Mouse (Mus musculus) adrenal gland, postnatal 10 days (tissue): Measurements from ENCODE around the gene Wnt3a. TPM values are rescaled to one million over a fixed set of nuclear protein-coding genes. Genes with fewer than 3 reads are reported as not detected.

Experiments used
- DNase-seq: peaks from one replicate; pipeline ENCODE4 v3.0.0; 2021; ENCODE audit warnings: mixed read lengths
- total RNA-seq, 2 experiments: library from RNA; stranded (reverse); gene quantifications; 2 replicates each; pipeline ENCODE4 v1.2.3; 2021

Gene Wnt3a
- total RNA-seq, 2 experiments from 2014 or later: not detected

DNA sequence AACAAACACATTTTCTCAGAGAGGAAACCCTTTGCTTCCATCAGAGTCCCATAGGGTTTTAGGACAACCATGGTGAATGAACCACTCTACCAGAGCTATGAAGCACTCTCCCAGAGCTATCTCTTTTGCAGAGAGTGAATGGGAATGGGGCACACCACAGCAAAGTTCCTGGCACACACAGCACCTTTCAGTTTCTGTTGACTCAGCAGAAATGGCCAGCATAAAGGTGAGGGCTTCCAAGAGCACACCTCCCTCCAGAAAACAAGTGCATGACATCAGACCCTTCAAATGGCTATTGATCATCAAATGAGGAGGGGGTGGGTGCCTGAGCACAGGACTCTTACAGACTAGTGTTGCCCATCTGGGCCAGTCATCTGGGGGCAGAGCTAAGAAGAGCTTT, 28.2 kb downstream of the Wnt3a start:
- no peak for DNase-seq

- no peak for DNase-seq
Observed at GRCm38 (mm10) chr11:59260706-59261493, 29.7 kb downstream of the Wnt3a start.

GRCm38 (mm10) chr11:59259647-59260046, 30.9 kb downstream of the Wnt3a start:
- no peak for DNase-seq

DNA sequence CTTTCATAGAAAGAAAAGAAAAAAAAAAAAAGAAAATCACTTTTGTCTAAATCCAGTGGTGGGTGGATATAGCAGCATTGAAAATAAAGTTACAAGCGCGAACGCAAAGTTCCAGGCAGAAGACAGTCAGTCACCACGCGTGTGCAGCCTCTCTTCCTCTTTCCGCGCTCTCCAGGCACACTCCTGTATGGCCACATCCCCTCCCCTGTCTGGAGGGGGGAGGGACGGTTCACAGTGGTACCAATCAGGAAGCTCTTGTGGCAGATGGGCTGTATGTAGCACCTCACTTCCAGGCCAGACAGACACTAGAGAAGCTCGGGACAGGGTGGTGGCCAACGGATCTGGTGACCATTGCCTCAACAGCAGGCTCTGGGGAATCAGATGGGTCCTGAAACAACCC, 42.5 kb downstream of the Wnt3a start:
- DNase-seq: no peak

DNA sequence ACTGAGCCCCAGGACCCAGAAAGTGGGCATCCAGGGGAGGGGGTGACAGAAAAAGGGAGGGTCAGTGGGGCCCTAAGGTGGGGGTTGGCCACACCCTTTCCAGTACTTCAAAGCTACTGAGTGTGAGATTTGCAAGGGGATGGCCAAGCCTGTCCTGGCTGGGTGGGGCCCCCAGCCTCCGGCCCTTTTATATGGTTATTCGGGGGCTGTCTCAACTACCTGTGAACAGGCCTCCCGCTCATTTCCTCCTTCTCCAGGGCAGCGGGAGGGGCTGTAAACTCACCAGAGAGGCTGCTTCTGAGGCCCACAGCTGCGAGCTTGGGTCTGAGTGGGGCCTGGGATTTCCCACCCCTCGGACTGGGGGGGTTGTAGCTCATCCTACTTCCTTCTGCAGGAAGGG, 46.7 kb downstream of the Wnt3a start:
- DNase-seq: no peak

DNA sequence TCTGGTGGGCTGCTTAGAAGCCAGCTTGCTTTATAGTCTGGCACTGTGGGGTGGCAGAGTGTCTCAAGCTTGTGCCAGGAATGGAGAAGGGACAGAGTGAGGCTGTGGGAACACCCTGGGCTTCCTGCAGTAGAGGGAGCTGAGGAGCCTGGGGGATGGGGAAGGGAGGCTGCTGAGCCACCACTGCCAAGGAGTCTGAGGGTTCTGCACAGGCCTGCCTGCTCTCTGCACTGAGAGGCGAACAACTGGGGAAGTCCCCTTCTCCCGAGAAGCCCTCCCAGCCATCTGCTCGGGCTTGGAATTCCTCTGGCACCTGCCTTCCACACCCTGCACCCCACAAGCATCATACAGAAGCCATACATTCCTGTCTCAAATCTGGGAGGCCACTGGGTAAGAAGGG, 48.7 kb downstream of the Wnt3a start:
- no peak for DNase-seq

DNA sequence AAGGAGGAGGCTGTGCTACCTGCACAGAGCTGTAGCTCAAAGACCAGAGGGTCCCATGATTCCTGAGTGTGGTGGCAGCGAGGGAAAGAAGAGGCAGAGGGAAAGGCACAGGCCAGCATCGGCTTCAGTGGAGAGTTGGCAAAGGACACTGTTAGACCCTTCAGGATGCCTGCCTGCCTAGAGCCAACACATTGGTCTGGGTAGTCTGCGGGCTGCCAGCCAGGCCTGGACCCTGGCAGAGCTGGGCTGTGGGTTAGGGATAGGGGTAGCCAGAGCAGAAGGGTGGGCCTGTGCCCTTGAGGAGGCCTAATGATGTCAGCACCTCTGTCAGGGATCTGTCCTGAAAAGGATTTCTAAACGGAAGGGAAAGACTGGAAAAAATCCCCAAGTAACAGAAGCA, 50.8 kb downstream of the Wnt3a start:
- DNase-seq: no peak

- no peak for DNase-seq
Observed at GRCm38 (mm10) chr11:59239428-59239785, 51.1 kb downstream of the Wnt3a start.

DNA sequence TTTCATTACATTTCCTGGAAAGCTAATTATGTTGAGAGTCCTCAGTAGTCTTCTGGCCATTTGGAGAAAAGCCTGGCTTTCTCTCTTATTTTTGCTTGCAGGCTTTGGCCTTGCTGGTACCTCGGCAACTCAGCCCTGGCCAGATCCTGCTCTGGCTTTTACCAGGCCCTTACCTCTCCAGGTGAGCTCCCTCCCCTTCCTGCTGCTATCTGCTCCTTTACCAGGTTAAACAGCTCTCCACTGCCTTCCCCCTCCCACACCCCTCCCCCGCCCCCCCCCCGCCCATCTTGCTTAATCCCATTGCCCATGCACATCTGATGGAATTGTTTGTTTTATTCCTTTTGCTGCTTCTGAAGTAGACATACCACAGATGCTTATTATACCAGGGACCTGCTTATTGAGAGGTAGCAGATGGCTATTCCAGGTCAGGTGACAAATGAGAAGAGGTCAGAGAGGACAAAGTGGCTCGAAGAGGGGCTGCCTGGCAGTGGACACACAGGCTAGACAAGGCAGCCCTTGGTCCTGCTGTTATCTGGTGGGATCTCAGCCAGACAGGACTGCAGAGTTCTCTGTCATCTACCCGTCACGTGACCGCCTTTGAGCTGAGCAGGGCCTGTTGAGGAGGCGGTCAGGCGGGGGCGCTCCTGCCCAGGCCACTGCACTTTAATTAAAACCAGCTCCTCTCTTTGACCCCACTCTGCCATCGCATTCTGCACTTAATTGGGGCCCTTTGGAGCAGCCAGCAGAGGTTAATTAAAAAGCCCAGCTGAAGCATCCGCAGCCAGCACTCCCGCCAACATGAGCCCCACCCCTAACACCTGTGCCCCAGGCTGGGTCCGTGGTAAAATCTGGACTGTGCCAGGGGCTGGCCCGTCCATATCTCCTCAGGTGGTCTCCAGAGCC, 51.8 kb downstream of the Wnt3a start:
- peak; percentile 84 for DNase-seq

- no peak for DNase-seq
Observed at GRCm38 (mm10) chr11:59232797-59233196, 57.8 kb downstream of the Wnt3a start.

- peak; percentile 80 for DNase-seq
Observed at GRCm38 (mm10) chr11:59230144-59230760, 60.3 kb downstream of the Wnt3a start.

- peak; percentile 98 for DNase-seq
Observed at GRCm38 (mm10) chr11:59228122-59228953, 62.2 kb downstream of the Wnt3a start, which contains the start of gene Arf1. Arf1 (minus strand) TSS chr11:59228270.

DNA sequence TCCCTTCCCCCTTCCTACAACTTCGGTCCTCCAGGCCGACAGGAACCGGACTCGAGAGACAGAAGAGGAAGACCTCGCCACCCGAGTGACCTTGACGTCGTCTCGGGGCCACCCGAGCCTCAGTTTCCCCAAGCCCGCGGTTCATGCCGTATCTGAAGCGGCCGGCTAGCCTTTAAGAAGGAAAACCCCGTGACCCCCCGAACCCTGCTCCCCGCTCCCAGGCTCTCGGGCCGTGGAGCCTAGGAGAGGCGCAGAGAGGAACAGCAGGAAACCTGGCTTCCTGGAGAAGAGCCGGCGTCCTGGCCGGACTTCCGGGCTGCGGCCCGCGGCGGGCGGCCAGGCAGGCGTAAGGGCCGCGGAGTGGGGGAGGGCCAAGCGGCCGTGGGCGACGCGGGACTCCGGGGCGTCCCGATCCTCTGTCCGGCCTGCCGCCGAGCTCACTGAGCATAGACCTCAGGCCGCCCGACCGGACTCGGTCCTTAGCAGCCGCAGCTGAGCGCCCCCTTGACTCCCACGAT, 62.9 kb downstream of the Wnt3a start:
- DNase-seq: no peak

- no peak for DNase-seq
Observed at GRCm38 (mm10) chr11:59226787-59227603, 63.6 kb downstream of the Wnt3a start.

DNA sequence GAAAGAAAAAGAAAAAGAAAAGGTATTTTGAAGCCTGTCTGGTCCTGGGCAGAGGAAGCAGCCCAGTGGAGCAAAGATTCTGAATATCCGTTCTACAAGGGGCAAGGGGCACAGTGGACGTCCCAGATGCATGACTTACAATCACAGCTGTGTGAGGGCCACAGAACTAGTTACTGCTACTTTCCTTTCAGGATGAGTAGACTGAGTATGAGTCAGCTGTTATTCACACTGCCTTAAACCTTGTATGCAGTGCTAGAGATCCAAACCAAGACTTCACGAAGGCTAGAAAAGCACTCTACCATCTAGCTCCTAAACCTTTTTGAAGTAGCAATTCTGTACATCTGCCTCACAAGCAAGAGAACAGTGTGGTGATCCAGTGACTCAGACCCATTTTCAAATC, 64.3 kb downstream of the Wnt3a start:
- DNase-seq: no peak

- DNase-seq: no peak
Observed at GRCm38 (mm10) chr11:59225167-59225566, 65.4 kb downstream of the Wnt3a start.

GRCm38 (mm10) chr11:59224470-59224869, 66.1 kb downstream of the Wnt3a start:
- DNase-seq: no peak

- no peak for DNase-seq
Observed at GRCm38 (mm10) chr11:59224025-59224424, 66.5 kb downstream of the Wnt3a start.

DNA sequence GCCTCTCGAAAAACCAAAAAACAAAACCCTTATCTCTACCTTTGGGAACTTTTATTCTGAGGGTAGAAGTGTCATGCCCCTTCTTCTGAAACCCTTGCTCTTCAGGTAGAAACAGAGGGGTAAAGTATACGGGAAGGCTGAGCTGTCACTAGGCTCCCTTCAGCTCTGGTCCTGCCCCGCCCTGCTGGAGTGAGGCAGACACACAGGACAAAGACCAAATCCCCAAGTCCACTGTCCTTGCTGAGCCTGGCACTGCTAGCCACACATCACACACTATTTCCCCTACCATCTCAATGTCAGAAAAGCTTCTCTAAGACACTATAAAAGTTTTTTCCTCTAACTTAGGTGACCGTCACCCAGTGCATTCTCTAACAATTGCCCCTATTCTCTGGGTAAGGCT, 68.2 kb downstream of the Wnt3a start:
- DNase-seq: no peak

GRCm38 (mm10) chr11:59221604-59222003, 68.9 kb downstream of the Wnt3a start:
- DNase-seq: no peak

DNA sequence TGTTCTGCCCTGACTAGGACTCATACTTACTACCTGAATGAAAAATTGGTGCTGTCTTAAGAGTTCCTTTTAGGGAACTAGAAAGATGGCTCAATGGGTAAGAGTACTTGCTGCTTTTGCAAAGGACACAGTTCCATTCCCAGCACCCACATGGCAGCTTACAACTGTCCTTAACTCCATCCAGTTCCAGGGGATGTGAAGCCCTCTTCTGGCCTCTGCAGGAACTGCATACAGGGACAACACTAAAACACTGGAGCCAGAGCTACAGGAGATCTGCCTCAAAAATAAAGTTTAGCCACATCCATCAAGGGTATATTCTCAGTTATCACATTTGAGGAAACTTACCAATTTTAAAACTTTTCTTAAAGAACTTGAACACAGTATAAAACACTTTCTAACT, 71.5 kb downstream of the Wnt3a start:
- DNase-seq: peak; percentile 43
